Comparison of ENCODE assay signal across 8 mouse cellular contexts in genomic region chr16:42169447-42170140, GRCm38 (mm10).
A peak's percentile ranks its signal among the peaks of the same experiment; 100 is the strongest.
DNase-seq lines count a peak whose midpoint lies in the region; ATAC-seq and TF ChIP-seq lines count a peak whose summit lies in the region.

No protein-coding gene starts in this region.

- H3K4me2 ChIP-seq in intestine, postnatal 0 days (replicated peaks; ENCODE audit: low read depth), result no peak overlapping the region

- ATAC-seq in intestine, postnatal 0 days, result peak; percentile 45; the same call in 1 of the 2 replicates

- H3K9ac ChIP-seq in intestine, postnatal 0 days (ENCODE audit: low read depth, low read length), result no peak overlapping the region

- DNase-seq in urinary bladder, adult 18-20 months (ENCODE audit: low spot score in 2 of 2), result peak; percentile 35 to 42
- no peak for DNase-seq in urinary bladder, postnatal 10 days (ENCODE audit: low spot score)
- peak; percentile 80 for DNase-seq in cerebellum, adult 8-10 months
- DNase-seq in frontal cortex, postnatal 10 days (ENCODE audit: low spot score in 2 of 2), result peak; percentile 48 to 79
- DNase-seq in left cerebral cortex, postnatal 36 days (ENCODE audit: low spot score in 2 of 2), result peak; percentile 62 to 69
- DNase-seq in neural tube, embryonic 10.5 days (ENCODE audit: extremely low spot score, low spot score), result peak; percentile 80
- peak; percentile 80 for DNase-seq in splenic B cell, adult 2 months (ENCODE audit: low read depth, low spot score)

- H3K36me3 ChIP-seq in intestine, postnatal 0 days (ENCODE audit: control insufficient read depth, insufficient read depth), result no peaks in the 10 kb centered on the region
- H3K36me3 ChIP-seq in splenic B cell, adult 2 months (ENCODE audit: control insufficient read depth, insufficient read depth, low read length, poor library complexity, severe bottlenecking), result no peaks in the 10 kb centered on the region

- intact Hi-C loops in left cerebral cortex, postnatal 36 days (cut with DNase I), result loop anchor here (5.0 to 10.0 kb wide), 2 partner anchors 748 to 915 kb away; no protein-coding TSS in a partner anchor

- no peak overlapping the region for H3K27ac ChIP-seq in intestine, postnatal 0 days (ENCODE audit: low read depth, low read length)

- H3K4me1 ChIP-seq in intestine, postnatal 0 days (replicated peaks; ENCODE audit: control insufficient read depth, insufficient read depth, low read length), result no peaks in the 10 kb centered on the region

- 23% methylated on average over 8 of the region's 8 CpGs for WGBS in intestine, postnatal 0 days

- TF ChIP-seq CTCF in intestine, postnatal 0 days (IDR thresholded peaks at IDR 0.05; ENCODE audit: low read depth), result peak; percentile 93

- H3K27me3 ChIP-seq in intestine, postnatal 0 days (replicated peaks; ENCODE audit: control insufficient read depth, insufficient read depth, low read length), result no peaks in the 10 kb centered on the region
- H3K27me3 ChIP-seq in splenic B cell, adult 2 months (ENCODE audit: control insufficient read depth, insufficient read depth, low read length, poor library complexity, severe bottlenecking), result no peaks in the 10 kb centered on the region

- H3K9me3 ChIP-seq in intestine, postnatal 0 days (ENCODE audit: control insufficient read depth), result no peaks in the 10 kb centered on the region

- no peak overlapping the region for H3K4me3 ChIP-seq in intestine, postnatal 0 days (ENCODE audit: low read depth, low read length)
